Mouse (Mus musculus) hindbrain, embryonic 11.5 days (tissue): ENCODE results near the gene Slc16a6. TPM values are rescaled to one million over a fixed set of nuclear protein-coding genes. Genes with fewer than 3 reads are reported as not detected.

Experiments
- polyA plus RNA-seq: library from polyadenylated mRNA; unstranded; fragments of >200 nt; fragmentation: Nextera tagmentation; extraction: Ambion mirVana; gene quantifications from 2 replicates; pipeline ENCODE4 v1.2.1, GENCODE M21; 2014

Gene Slc16a6
- polyA plus RNA-seq, 1 experiment from 2014 or later: 6.0 TPM

Other genes starting within 250 kb of the Slc16a6 start
- 1.7 and 2.4 TPM in 2 replicates for gene Rgs9, start 175.5 kb downstream of the Slc16a6 start, polyA plus RNA-seq
- gene Gna13, start 110.8 kb downstream of the Slc16a6 start, polyA plus RNA-seq: 20.6 and 25.2 TPM in 2 replicates
- gene 9930022D16Rik, start 59.7 kb downstream of the Slc16a6 start, polyA plus RNA-seq: not detected in 2 replicates
- gene Amz2, start 47.7 kb downstream of the Slc16a6 start, polyA plus RNA-seq: 49.9 and 50.4 TPM in 2 replicates
- 3.1 and 4.2 TPM in 2 replicates for gene Arsg, start 224 bp downstream of the Slc16a6 start, polyA plus RNA-seq
- 12.2 and 12.3 TPM in 2 replicates for gene Wipi1, start 138.4 kb upstream of the Slc16a6 start, polyA plus RNA-seq
- 411 and 461 TPM in 2 replicates for gene Prkar1a, start 175.8 kb upstream of the Slc16a6 start, polyA plus RNA-seq
- gene Fam20a, start 248.7 kb upstream of the Slc16a6 start, polyA plus RNA-seq: 1.9 and 3.0 TPM in 2 replicates